Mouse (Mus musculus): ENCODE data around the gene Oxld1. TPM values are rescaled to one million over a fixed set of nuclear protein-coding genes. Genes with fewer than 3 reads are reported as not detected.

Oxld1 gene
- total RNA-seq (2021), result 10 to 100 TPM; 10.6 to 13.8 TPM

GRCm38 (mm10) chr11:120457772-120458751 lies at the start of gene Oxld1, which contains the start of gene Ccdc137:
TSS of gene Oxld1 (minus strand) at chr11:120458068.
TSS of gene Ccdc137 (plus strand) at chr11:120458115.
- intact Hi-C loops (cut with DNase I), result no loop called here
- peak; percentile 79 to 85 for DNase-seq (ENCODE audit: extremely low spot score in 1 of 2, low spot score in 2 of 2)

GRCm38 (mm10) chr11:120506899-120507298 lies 49.0 kb upstream of the Oxld1 start:
- no peak for DNase-seq (ENCODE audit: extremely low spot score in 1 of 2, low spot score in 2 of 2)
- intact Hi-C loops (cut with DNase I), result no loop called here

- no peak for DNase-seq (ENCODE audit: extremely low spot score in 1 of 2, low spot score in 2 of 2)
- intact Hi-C loops (cut with DNase I), result no loop called here
These were observed 47.8 kb upstream of the Oxld1 start for GRCm38 (mm10) chr11:120505661-120506060.

GRCm38 (mm10) chr11:120501701-120502100 lies 43.8 kb upstream of the Oxld1 start:
- DNase-seq (ENCODE audit: extremely low spot score in 1 of 2, low spot score in 2 of 2), result no peak

GRCm38 (mm10) chr11:120501018-120501417 lies 43.1 kb upstream of the Oxld1 start:
- intact Hi-C loops (cut with DNase I), result no loop called here

More at GRCm38 (mm10) chr11:120501701-120502100, 43.8 kb upstream of the Oxld1 start:
- intact Hi-C loops (cut with DNase I), result no loop called here

GRCm38 (mm10) chr11:120500357-120500756 lies 42.5 kb upstream of the Oxld1 start:
- no peak for DNase-seq (ENCODE audit: extremely low spot score in 1 of 2, low spot score in 2 of 2)
- intact Hi-C loops (cut with DNase I), result no loop called here

More at GRCm38 (mm10) chr11:120501018-120501417, 43.1 kb upstream of the Oxld1 start:
- no peak for DNase-seq (ENCODE audit: extremely low spot score in 1 of 2, low spot score in 2 of 2)

GRCm38 (mm10) chr11:120499894-120500293 lies 42.0 kb upstream of the Oxld1 start:
- no peak for DNase-seq (ENCODE audit: extremely low spot score in 1 of 2, low spot score in 2 of 2)

GRCm38 (mm10) chr11:120498891-120499290 lies 41.0 kb upstream of the Oxld1 start:
- intact Hi-C loops (cut with DNase I), result no loop called here
- no peak for DNase-seq (ENCODE audit: extremely low spot score in 1 of 2, low spot score in 2 of 2)

More at GRCm38 (mm10) chr11:120499894-120500293, 42.0 kb upstream of the Oxld1 start:
- intact Hi-C loops (cut with DNase I), result no loop called here

GRCm38 (mm10) chr11:120498226-120498625 lies 40.4 kb upstream of the Oxld1 start:
- intact Hi-C loops (cut with DNase I), result no loop called here
- no peak for DNase-seq (ENCODE audit: extremely low spot score in 1 of 2, low spot score in 2 of 2)

- intact Hi-C loops (cut with DNase I), result no loop called here
- no peak for DNase-seq (ENCODE audit: extremely low spot score in 1 of 2, low spot score in 2 of 2)
These were observed 39.6 kb upstream of the Oxld1 start for GRCm38 (mm10) chr11:120497436-120497835.

GRCm38 (mm10) chr11:120493911-120494310 lies 36.0 kb upstream of the Oxld1 start:
- intact Hi-C loops (cut with DNase I), result no loop called here
- DNase-seq (ENCODE audit: extremely low spot score in 1 of 2, low spot score in 2 of 2), result no peak

GRCm38 (mm10) chr11:120493351-120493750 lies 35.5 kb upstream of the Oxld1 start:
- intact Hi-C loops (cut with DNase I), result no loop called here
- DNase-seq (ENCODE audit: extremely low spot score in 1 of 2, low spot score in 2 of 2), result no peak

GRCm38 (mm10) chr11:120492878-120493203 lies 35.0 kb upstream of the Oxld1 start:
- intact Hi-C loops (cut with DNase I), result no loop called here
- no peak for DNase-seq (ENCODE audit: extremely low spot score in 1 of 2, low spot score in 2 of 2)

GRCm38 (mm10) chr11:120492024-120492877 lies 34.4 kb upstream of the Oxld1 start:
- intact Hi-C loops (cut with DNase I), result no loop called here
- no peak for DNase-seq (ENCODE audit: extremely low spot score in 1 of 2, low spot score in 2 of 2)

- DNase-seq (ENCODE audit: extremely low spot score in 1 of 2, low spot score in 2 of 2), result peak; percentile 79 to 93
- intact Hi-C loops (cut with DNase I), result no loop called here
These were observed 33.6 kb upstream of the Oxld1 start, which contains the start of gene Slc25a10 for GRCm38 (mm10) chr11:120491317-120492023. TSS of gene Slc25a10 (plus strand) at chr11:120491840.

GRCm38 (mm10) chr11:120490291-120491046 lies 32.6 kb upstream of the Oxld1 start:
- intact Hi-C loops (cut with DNase I), result no loop called here

GRCm38 (mm10) chr11:120489054-120489761 lies 31.3 kb upstream of the Oxld1 start:
- intact Hi-C loops (cut with DNase I), result no loop called here
- peak in 1 of 2 experiments; percentile 73 for DNase-seq (ENCODE audit: extremely low spot score in 1 of 2, low spot score in 2 of 2)

More at GRCm38 (mm10) chr11:120490291-120491046, 32.6 kb upstream of the Oxld1 start:
- no peak for DNase-seq (ENCODE audit: extremely low spot score in 1 of 2, low spot score in 2 of 2)

Data from left cerebral cortex, postnatal 10 days (tissue).